Mouse (Mus musculus): ENCODE results near the gene Ccdc40. TPM values are rescaled to one million over a fixed set of nuclear protein-coding genes. Genes with fewer than 3 reads are reported as not detected.

The Ccdc40 gene
- polyA plus RNA-seq, 1 experiment from 2014 or later = 6.7 TPM

DNA sequence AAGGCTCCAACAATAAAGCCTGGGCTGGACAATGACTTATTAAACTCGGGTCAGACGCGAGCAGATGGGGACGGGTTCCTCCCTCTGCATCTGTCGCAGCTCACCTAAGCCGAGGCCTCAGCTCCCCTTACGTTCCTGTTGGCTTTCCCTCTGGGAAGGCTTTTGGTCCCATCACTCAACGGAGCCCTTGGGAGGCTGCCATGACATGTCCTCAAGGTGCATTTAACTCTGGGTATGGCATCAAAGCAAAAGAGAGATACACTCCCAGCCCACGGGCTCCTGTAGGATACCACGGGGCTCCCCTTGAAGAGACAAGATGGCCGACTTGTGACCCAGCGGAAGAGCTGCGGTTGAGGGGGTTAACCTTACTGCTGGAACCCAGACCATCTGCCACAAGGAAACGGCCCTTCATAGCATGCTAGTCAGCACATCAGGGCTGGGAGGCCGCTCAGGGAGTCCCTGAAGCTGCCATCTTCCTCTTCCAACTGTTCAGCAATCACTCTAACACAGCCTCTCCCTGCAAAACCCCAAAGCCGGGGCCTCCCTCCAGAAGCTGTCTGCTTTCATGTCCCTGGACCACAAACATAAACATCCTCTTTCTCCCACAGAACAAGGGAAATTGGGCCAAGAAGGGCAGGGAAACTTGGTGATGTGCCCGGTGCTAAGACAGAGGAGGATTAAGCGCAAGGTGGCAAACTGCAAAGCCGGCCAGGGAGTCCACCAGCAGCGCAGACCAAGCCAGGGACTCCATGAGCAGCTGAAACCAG lies 5.1 kb upstream of the Ccdc40 start:
- 79% methylated on average over 20 of the region's 20 CpGs for WGBS

DNA sequence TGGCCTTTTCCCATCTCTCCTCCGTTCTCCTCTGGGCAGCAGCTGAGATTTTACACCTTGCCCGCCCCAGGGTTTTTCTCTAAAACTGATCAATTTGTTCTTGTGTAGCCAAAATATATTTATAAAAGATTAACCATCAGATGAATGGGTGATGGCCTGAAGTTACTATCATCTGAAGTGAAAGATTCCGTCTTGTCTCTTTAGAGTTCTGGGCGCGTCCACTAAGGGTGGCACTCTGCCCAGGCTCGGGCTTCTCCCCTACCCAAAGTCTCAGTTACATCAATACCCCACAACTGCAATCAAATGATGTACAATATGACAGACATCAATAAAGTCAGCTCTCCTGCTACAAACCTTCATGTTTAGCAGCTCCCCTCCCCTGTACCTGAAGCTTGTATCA lies 3.4 kb upstream of the Ccdc40 start:
- ATAC-seq (ENCODE audit: insufficient number of reproducible peaks, insufficient read depth, low FRiP score, low TSS enrichment, low read depth) = no peak
- Histone ChIP-seq H3K27ac (no peak overlapping the region), H3K27me3 (no peaks in the 10 kb centered on the region), H3K9ac (no peak overlapping the region), H3K9me3 (no peaks in the 10 kb centered on the region), H3K4me1 (peaks cover 71% of the 10 kb centered on the region), H3K4me2 (no peak overlapping the region), H3K4me3 (no peak overlapping the region), H3K36me3 (no peaks in the 10 kb centered on the region)
- WGBS = 92% methylated on average over 6 of the region's 6 CpGs

More for the DNA sequence above, 5.1 kb upstream of the Ccdc40 start:
- Histone ChIP-seq H3K4me1 (peaks cover 71% of the 10 kb centered on the region), H3K27me3 (no peaks in the 10 kb centered on the region), H3K4me3 (no peak overlapping the region), H3K27ac (peak overlapping the region; percentile 3; the same call in 1 of the 2 replicates), H3K36me3 (no peaks in the 10 kb centered on the region), H3K9me3 (no peaks in the 10 kb centered on the region), H3K4me2 (no peak overlapping the region), H3K9ac (no peak overlapping the region)
- no peak for ATAC-seq (ENCODE audit: insufficient number of reproducible peaks, insufficient read depth, low FRiP score, low TSS enrichment, low read depth)

DNA sequence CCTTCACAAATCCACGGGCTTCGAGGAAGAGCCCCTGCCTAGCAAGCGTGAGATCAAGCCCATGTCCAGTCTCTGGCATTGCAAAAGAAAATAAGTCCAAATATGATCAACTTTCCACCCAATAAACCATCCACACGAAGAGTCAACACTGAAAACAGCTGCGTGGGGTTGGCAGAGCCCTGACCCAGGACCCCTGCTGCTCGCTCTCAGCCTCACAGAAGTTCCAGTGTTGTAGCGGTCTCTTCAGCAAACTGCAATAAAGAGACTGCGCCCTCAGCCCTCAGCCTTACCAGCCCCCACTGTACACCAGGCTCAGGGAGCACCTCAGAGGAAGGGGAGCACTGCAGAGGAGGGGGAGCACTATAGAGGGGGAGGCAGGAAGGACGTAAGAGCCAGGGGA lies 2.7 kb upstream of the Ccdc40 start:
- no peak for ATAC-seq (ENCODE audit: insufficient number of reproducible peaks, insufficient read depth, low FRiP score, low TSS enrichment, low read depth)
- WGBS = 76% methylated on average over 9 of the region's 9 CpGs
- no peaks in the 10 kb centered on the region for H3K36me3 ChIP-seq
- H3K9me3 ChIP-seq = no peaks in the 10 kb centered on the region
- no peak overlapping the region for H3K9ac ChIP-seq
- H3K4me3 ChIP-seq = no peak overlapping the region
- peaks cover 64% of the 10 kb centered on the region for H3K4me1 ChIP-seq
- no peak overlapping the region for H3K27ac ChIP-seq
- H3K4me2 ChIP-seq = no peak overlapping the region
- H3K27me3 ChIP-seq = no peaks in the 10 kb centered on the region

DNA sequence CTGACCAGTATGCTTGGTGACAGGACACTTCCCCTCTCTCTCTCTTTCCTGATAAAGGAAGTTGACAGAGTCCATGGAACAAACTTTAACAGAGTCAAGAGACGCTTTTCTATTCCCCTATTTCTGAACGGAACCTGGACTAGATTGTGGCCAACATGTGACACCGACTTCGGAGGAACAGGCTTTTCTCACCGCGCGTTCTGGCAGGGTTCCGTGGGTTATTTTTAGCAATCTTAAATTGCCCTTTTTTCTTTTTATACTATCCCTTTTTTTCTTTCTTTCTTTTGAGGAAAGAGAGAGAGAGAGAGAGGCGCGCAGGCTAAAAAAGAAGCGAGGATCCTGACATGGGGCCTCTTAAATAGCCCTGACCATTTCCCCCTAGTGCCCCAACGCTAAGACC lies 781 bp upstream of the Ccdc40 start:
- 2% methylated on average over 12 of the region's 12 CpGs for WGBS
- H3K9me3 ChIP-seq = no peaks in the 10 kb centered on the region
- peak overlapping the region; percentile 55; the same call in 1 of the 2 replicates for H3K27ac ChIP-seq
- peak overlapping the region; percentile 86 for H3K9ac ChIP-seq
- ATAC-seq (ENCODE audit: insufficient number of reproducible peaks, insufficient read depth, low FRiP score, low TSS enrichment, low read depth) = no peak
- H3K27me3 ChIP-seq = no peaks in the 10 kb centered on the region
- H3K4me1 ChIP-seq = peaks cover 50% of the 10 kb centered on the region
- H3K4me2 ChIP-seq = peak overlapping the region; percentile 88
- H3K4me3 ChIP-seq = peak overlapping the region; percentile 75
- H3K36me3 ChIP-seq = no peaks in the 10 kb centered on the region

DNA sequence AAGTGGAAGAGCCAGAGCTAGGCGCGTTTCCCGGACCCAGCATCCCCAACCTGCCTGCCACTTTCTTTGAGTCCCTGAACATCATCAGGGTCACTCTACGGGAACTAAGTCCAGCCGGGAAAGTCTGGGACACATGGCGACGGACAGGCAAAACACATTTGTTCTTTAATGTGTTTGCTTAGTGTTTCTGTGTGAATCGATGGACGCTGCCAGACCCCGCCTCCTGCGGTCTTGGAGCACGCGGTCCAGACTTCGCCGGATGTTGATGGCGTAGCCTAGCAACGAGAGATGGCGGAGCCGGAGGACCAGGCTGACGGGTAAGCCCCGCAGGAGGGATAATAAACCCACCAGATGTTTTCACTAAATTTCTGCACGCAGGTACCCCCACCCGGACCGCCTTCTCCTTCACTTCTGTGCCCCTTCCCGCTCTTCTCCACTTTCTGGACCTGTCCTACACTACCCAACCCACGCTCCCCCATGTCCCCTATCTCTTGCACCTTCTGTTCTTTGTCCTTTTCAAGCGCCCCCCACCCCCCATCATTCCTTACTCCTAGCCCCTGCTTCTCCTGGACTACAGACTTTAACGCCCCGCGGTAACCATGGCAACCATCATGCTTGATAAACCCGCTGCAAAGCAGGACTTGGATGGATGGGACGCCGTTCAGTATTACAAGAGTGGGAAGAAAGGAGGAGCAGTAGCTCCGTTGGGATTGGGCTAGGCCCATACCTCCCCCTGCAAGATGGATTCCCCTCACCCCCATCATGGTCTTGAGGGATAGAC lies 664 bp downstream of the Ccdc40 start:
- peak overlapping the region; percentile 55 for H3K27ac ChIP-seq
- peak; percentile 71 for ATAC-seq (ENCODE audit: insufficient number of reproducible peaks, insufficient read depth, low FRiP score, low TSS enrichment, low read depth)
- WGBS = 1% methylated on average over 34 of the region's 34 CpGs
- H3K9me3 ChIP-seq = no peaks in the 10 kb centered on the region
- no peaks in the 10 kb centered on the region for H3K27me3 ChIP-seq
- H3K4me2 ChIP-seq = peak overlapping the region; percentile 88
- peaks cover 36% of the 10 kb centered on the region for H3K4me1 ChIP-seq
- peak overlapping the region; percentile 75 for H3K4me3 ChIP-seq
- H3K9ac ChIP-seq = peak overlapping the region; percentile 86
- no peaks in the 10 kb centered on the region for H3K36me3 ChIP-seq

DNA sequence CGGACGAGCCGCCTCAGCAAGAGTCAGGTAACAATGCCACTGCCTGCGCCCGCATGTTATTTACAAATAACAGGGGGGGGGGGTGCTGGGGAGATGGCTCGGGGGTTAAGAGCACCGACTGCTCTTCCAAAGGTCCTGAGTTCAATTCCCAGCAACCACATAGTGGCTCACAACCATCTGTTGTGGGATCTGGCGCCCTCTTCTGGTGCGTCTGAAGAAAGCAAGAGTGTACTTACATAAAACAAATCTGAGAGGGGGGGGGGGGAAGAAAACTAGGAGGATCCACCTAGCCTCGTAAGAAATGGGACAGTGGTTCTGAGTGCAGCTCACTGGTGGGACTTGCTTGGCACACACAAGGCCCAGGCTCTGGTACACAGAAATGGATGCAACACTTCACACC lies 6.4 kb downstream of the Ccdc40 start:
- Histone ChIP-seq H3K36me3 (no peaks in the 10 kb centered on the region), H3K4me3 (no peak overlapping the region), H3K9ac (no peak overlapping the region), H3K9me3 (no peaks in the 10 kb centered on the region), H3K4me2 (no peak overlapping the region), H3K4me1 (peaks cover 12% of the 10 kb centered on the region), H3K27me3 (no peaks in the 10 kb centered on the region), H3K27ac (no peak overlapping the region)
- no peak for ATAC-seq (ENCODE audit: insufficient number of reproducible peaks, insufficient read depth, low FRiP score, low TSS enrichment, low read depth)
- 93% methylated on average over 10 of the region's 10 CpGs for WGBS

DNA sequence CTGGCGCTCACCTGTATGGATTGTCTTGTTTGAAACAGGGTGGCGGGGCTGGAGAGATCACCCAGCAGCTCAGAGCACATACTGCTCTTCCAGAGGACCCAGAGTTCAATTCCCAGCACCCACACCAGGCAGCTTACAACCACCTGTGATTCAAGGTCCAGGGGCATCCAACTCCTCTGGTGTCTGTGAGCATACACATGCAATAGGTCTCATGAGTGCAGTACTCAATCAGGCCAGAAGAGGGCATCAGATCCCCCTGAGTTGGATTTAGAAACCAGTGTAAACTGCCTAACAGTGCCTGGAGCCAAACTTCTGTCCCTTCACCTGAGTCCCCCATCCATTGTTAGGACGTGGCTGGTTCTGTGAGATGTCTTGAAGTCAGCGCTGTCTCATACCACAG lies 7.2 kb downstream of the Ccdc40 start:
- Histone ChIP-seq H3K9me3 (no peaks in the 10 kb centered on the region), H3K9ac (no peak overlapping the region), H3K4me3 (no peak overlapping the region), H3K4me1 (peaks cover 12% of the 10 kb centered on the region), H3K36me3 (no peaks in the 10 kb centered on the region), H3K27me3 (no peaks in the 10 kb centered on the region), H3K4me2 (no peak overlapping the region), H3K27ac (no peak overlapping the region)
- 76% methylated on average over 4 of the region's 4 CpGs for WGBS
- no peak for ATAC-seq (ENCODE audit: insufficient number of reproducible peaks, insufficient read depth, low FRiP score, low TSS enrichment, low read depth)

DNA sequence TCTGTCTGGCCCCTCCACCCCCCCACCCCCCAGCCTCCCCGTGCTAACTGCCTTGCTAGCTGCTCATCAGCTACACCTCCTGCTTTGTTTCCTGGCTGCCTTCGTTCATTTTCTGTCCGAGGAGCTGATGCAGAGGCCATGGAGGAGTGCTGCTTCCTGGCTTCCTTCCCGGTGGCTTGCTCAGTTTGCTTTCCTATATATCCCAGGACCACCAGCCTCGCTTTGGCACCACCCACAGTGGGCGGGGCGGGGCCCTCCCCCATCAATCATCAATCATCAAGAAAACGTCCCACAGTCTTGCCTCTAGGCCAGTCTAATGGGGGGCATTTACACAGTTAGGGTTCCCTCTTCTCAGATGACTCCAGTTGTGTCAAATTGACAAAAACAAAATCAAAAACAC lies 8.0 kb downstream of the Ccdc40 start:
- no peak overlapping the region for H3K9ac ChIP-seq
- ATAC-seq (ENCODE audit: insufficient number of reproducible peaks, insufficient read depth, low FRiP score, low TSS enrichment, low read depth) = no peak
- H3K9me3 ChIP-seq = no peaks in the 10 kb centered on the region
- H3K27ac ChIP-seq = no peak overlapping the region
- H3K27me3 ChIP-seq = no peaks in the 10 kb centered on the region
- no peak overlapping the region for H3K4me2 ChIP-seq
- WGBS = 39% methylated on average over 8 of the region's 8 CpGs
- no peak overlapping the region for H3K4me3 ChIP-seq
- peaks cover 12% of the 10 kb centered on the region for H3K4me1 ChIP-seq
- H3K36me3 ChIP-seq = no peaks in the 10 kb centered on the region

DNA sequence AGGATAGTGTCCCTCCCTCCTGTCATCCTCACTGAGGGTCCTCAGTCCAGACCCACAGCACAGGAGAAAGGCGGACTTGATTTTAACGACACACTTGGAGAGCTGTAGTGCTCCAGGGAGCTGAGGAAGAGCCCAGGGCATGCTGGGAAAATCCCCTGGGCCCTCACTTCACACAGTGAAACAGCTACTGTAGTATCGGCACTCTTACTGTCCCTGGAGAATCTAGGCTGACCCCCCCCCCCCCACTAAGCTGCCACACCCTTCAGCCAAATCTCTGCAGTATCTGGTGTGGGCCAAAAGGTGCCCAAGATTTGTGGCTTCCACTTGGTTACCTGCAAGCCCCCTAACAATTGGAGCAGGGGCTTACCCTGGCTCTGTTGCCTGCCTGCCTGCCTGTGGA lies 8.6 kb downstream of the Ccdc40 start:
- no peak for ATAC-seq (ENCODE audit: insufficient number of reproducible peaks, insufficient read depth, low FRiP score, low TSS enrichment, low read depth)
- no peak overlapping the region for H3K27ac ChIP-seq
- no peaks in the 10 kb centered on the region for H3K36me3 ChIP-seq
- no peaks in the 10 kb centered on the region for H3K27me3 ChIP-seq
- H3K4me3 ChIP-seq = no peak overlapping the region
- no peak overlapping the region for H3K4me2 ChIP-seq
- H3K9ac ChIP-seq = no peak overlapping the region
- H3K4me1 ChIP-seq = peaks cover 12% of the 10 kb centered on the region
- WGBS = 59% methylated on average over 3 of the region's 3 CpGs
- H3K9me3 ChIP-seq = no peaks in the 10 kb centered on the region

DNA sequence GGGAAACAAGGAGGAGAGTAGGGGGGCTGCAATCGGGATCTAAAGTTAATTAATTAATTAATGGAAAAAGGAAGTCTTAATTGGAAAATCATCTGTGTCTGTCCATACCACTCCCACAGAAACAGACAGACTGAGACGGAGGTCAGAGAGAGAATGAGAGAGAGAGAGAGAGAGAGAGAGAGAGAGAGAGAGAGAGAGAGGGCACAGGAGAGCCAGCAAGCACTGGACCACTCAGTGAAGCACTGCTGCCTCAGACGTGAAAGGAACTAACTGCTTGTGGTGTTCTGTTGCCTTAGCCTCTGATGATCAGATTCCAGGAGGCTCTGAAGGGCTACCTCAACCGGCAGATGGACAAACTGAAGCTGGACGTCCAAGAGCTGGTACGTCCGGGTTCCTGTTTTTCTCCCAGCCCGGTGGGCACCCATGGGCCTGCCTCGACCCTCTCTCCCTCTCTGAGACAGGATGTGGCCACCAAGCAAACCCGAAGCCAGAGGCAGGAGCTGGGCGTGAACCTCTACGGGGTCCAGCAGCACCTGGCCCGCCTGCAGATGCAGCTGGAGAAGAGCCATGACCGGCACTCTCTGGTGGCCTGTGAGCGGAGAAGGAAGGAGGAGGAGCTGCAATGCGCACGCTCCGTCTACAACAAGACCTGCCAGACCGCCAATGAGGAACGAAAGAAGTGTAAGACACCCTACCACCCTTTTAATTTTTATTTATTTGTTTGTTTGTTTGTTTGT lies 9.4 kb downstream of the Ccdc40 start:
- no peaks in the 10 kb centered on the region for H3K9me3 ChIP-seq
- H3K36me3 ChIP-seq = no peaks in the 10 kb centered on the region
- H3K4me1 ChIP-seq = peaks cover 12% of the 10 kb centered on the region
- H3K9ac ChIP-seq = peak overlapping the region; percentile 56
- H3K27me3 ChIP-seq = no peaks in the 10 kb centered on the region
- ATAC-seq (ENCODE audit: insufficient number of reproducible peaks, insufficient read depth, low FRiP score, low TSS enrichment, low read depth) = 0 out of 2 replicates have a peak, but pooled peaks have one; percentile 21
- H3K4me3 ChIP-seq = peak overlapping the region; percentile 34
- H3K27ac ChIP-seq = no peak overlapping the region
- WGBS = 27% methylated on average over 20 of the region's 20 CpGs
- H3K4me2 ChIP-seq = peak overlapping the region; percentile 64

DNA sequence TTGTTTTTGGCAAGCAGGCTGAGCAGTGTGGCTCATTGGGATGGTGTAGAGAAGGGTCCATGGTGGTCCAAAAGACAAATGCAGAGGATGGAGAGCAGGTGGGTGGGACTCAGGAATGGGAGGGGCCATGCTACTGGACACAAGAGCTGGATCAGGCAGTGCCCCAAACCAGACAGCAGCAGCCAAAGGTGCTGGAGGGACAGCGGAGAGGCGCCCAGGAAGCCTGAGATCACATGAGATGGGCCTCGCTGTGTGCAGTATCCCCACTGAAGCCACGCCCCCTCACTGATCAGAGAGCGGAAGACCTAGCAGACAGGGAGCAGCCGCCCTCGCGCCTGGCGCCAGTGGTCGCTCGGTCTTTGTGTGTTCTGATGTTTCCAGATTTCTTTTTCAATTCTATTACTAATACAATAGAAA lies 9.9 kb downstream of the Ccdc40 start:
- Histone ChIP-seq H3K27ac (no peak overlapping the region), H3K4me1 (peaks cover 12% of the 10 kb centered on the region), H3K9me3 (no peaks in the 10 kb centered on the region), H3K9ac (0 out of 2 replicates have a peak overlapping the region, but pooled peaks have one; percentile 44), H3K36me3 (no peaks in the 10 kb centered on the region), H3K4me2 (peak overlapping the region; percentile 64), H3K4me3 (peak overlapping the region; percentile 34), H3K27me3 (no peaks in the 10 kb centered on the region)
- 18% methylated on average over 11 of the region's 11 CpGs for whole genome bisulfite sequencing
- ATAC-seq (ENCODE audit: insufficient number of reproducible peaks, insufficient read depth, low FRiP score, low TSS enrichment, low read depth) = 0 out of 2 replicates have a peak, but pooled peaks have one; percentile 39

Data from embryonic facial prominence, embryonic 13.5 days (tissue).